Mouse (Mus musculus): Measurements from ENCODE around the gene Chml. TPM values are rescaled to one million over a fixed set of nuclear protein-coding genes. Genes with fewer than 3 reads are reported as not detected.

Chml gene
- polyA plus RNA-seq (2012; rRNA removed) = 0.51 and 3.6 TPM in 2 replicates

DNA sequence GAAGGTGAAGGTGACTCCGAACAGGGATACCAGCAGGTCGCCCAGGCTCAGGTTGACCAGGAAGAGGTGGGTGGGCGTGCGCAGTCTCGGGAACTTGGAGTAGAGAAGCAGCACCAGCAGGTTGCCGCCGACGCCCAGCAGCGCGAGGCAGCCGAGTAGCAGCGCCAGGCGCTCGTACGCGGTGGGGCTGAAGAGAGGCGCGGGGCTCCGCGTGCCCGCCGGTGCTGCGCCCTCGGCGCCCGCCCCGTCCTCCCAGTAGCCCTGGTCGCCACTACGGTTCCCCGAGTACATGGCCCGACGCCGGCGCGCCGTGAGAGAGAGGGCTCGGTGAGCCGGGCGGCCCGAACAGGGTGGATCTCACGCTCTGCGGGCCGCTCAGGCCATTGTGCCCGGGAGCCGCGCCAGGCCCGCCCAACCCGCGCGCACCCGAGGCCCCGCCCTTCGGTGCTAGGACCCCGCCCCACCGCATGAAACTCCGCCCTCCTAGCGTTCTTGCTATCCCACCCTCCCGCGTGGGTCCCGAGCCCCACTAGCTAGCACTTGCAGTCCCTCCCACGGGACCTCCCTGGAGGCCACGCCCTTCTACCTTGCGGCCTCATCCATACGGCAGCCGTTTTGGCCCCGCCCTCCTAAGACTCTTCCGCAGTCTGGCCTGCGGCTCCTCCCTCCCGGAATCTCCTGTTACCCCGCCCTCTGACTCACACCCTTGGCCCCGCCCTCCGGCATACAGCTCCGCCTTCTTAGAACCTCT, at the start of gene Chml, which contains the start of gene Opn3:
Gene Chml, minus strand, starts transcription at position 656 of the 751 bp plus-strand sequence.
Gene Opn3, minus strand, starts transcription at position 531 of the 751 bp plus-strand sequence.
- DNase-seq (ENCODE audit: low read depth, low spot score) = peak; percentile 95
- under 1% methylated on average over 73 of the region's 73 CpGs for WGBS

DNA sequence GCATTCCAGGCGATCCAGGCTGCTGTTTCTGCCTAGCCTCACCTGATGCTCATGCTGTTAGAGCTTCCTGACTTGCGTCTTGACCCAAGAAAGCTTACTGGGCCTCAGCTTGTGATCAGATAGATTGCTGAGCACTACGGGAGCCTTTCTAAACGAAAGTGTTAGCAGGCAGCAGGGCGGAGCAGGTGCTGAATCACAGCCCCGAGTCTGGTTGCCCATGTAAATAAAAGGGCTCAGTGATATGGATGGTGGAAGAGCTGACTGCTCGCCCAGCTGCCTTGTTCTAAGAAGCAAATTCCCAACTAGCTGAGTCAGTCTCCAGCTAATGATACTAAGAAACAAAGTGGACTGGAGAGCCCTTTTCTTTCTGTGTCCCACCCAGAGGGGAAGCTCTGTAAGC, 33.1 kb upstream of the Chml start:
- WGBS = 16% methylated on average over 7 of the region's 7 CpGs
- no peak for DNase-seq (ENCODE audit: low read depth, low spot score)

GRCm38 (mm10) chr1:175716832-175717231, 24.1 kb upstream of the Chml start:
- no peak for DNase-seq (ENCODE audit: low read depth, low spot score)
- WGBS = 88% methylated on average over 9 of the region's 9 CpGs

DNA sequence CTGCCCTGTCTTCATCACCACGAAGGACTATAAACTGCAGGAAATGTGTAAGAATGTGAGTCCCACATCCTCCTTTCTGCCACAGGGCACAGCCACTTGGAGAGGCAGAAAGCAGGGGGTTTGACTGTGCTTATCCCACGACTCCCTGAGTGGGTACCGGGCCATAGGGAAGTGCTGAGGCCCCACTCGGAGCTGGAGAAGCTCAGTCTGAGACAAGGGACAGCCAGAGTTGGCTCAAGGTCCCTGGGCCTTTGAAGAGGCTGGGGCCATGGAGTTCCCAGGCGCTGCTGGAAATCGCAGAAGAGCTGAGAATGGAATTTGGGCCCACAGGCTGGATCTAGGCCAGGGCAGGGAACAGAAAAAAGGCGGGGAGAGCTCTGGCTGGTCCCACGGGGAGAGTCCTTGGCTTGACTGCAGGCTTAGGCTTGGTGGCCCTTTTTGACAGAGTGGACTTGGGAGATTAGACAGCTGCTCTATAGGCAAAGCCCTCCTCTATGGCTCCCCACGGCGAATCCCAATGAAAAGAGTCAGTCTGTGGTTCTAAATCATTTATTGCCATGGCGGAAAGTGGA, 19.7 kb upstream of the Chml start:
- DNase-seq (ENCODE audit: low read depth, low spot score) = no peak
- 71% methylated on average over 11 of the region's 11 CpGs for WGBS

GRCm38 (mm10) chr1:175708013-175708412, 15.3 kb upstream of the Chml start:
- DNase-seq (ENCODE audit: low read depth, low spot score) = no peak

GRCm38 (mm10) chr1:175707599-175707998, 14.9 kb upstream of the Chml start:
- 63% methylated on average over 5 of the region's 5 CpGs for WGBS
- no peak for DNase-seq (ENCODE audit: low read depth, low spot score)

- no peak for DNase-seq (ENCODE audit: low read depth, low spot score)
- WGBS = 41% methylated on average over 4 of the region's 4 CpGs
These were observed 8.4 kb upstream of the Chml start for GRCm38 (mm10) chr1:175701145-175701544.

DNA sequence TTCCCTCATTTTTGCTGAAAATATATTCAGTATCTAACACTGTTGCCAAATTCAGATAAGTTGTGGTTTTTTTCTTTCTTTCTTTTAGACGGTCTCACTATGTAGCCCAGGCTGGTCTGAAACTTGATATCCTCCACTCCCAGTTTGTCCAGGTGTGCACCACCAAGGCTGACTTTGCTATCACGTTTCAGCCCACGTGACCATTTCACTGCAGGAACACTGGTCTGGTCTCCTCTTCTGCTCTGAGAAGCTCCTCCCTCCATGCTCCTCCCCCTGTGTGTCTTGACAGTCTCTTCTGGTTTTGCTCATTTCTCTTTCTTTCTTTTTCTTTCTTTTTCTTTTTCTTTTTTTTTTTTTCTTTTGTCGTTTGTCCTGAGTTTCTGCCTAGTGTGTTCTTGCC, 7.1 kb upstream of the Chml start:
- no peak for DNase-seq (ENCODE audit: low read depth, low spot score)
- 24% methylated on average over 4 of the region's 4 CpGs for WGBS

GRCm38 (mm10) chr1:175699375-175699774, 6.7 kb upstream of the Chml start:
- no peak for DNase-seq (ENCODE audit: low read depth, low spot score)
- 61% methylated on average over 3 of the region's 3 CpGs for WGBS

DNA sequence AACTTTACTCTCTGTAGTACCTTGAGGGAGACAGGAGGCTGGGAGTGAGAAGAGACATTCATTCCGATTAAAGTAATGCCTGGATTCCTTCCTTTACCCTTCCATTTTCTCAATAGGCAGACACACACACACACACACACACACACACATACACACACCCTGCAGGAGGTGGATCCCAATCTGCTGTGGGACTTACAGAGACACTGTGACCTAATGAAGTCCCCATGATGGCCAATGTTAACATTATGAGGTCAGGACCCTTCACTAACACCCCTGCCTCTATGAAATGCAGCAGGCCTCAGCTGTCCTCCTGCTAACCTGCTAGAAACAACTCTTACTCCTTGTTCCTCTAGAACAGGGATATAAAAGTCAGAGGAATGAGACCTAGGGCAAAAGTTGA, 5.6 kb upstream of the Chml start, which contains the start of gene Wdr64:
Gene Wdr64, plus strand, starts transcription at position 301 of the 400 bp plus-strand sequence.
- 83% methylated on average over 1 of the region's 1 CpGs for WGBS
- DNase-seq (ENCODE audit: low read depth, low spot score) = no peak

- DNase-seq (ENCODE audit: low read depth, low spot score) = no peak
- WGBS = 18% methylated on average over 12 of the region's 12 CpGs
These were observed 794 bp upstream of the Chml start for GRCm38 (mm10) chr1:175693429-175693960.

DNA sequence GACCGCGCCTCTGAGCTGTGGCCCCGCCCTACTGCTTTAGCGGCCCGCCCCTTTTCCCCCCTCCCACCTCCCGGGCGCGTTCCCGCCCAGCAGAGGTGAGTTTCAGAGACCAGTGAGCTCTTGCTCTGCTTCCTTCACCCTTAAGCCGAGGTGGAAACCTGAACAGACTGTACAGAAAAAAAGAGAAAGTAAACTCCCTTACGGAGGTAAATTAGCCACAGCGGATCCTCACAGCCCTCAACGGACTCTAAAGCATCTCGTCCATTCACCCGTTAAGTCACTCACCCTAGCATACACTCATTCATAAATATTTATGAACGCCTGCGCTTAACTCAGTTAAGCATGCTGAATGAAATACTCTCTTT, 278 bp upstream of the Chml start:
- 0% methylated on average over 17 of the region's 17 CpGs for WGBS
- no peak for DNase-seq (ENCODE audit: low read depth, low spot score)

DNA sequence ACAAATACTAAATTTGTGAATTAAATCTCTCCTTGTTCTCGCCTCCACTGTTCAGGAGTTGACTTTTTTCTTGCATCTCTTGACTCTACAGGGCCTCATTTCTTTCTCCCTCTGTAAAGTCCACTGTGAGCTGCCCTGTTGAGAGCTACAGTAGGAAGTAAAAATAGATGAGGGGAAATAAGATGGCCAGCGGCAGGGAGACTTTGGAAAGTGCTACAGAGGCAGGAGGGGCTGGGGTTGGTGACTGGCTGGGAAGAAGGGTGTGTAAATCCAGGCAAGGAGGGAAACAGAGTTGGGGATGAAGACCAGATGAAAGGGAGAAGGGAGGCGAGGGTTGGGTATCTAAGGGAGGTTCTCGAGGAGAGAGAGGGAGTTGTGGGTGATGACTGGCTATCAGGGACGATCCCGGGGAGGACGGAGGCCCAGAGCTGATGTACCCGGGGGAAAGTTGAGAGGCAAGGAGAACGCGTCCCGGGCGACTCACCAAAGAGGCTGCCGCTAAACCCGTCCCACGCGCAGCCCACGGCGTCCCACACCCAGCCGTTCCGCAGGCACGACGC, 935 bp downstream of the Chml start:
- 2% methylated on average over 22 of the region's 22 CpGs for WGBS
- DNase-seq (ENCODE audit: low read depth, low spot score) = no peak

DNA sequence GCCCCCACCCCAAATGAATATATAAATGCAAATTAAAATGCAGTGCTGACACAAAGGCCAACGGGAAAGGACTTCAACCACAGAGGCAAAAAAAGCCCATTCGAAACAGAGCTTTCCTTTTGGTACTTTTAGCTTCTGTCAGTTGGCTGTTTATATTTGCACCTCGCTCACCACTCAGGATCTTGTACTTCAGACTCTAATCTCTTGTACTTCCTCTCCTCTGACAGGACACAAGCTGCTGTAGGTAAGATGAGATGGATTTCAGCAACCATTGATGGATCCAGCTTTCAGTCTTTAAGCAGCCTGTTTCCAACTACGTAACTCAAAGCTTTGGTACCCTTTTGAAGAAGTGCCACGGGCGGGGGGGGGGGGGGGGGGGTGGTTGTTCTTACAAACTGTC, 11.7 kb downstream of the Chml start:
- WGBS = 76% methylated on average over 6 of the region's 6 CpGs
- no peak for DNase-seq (ENCODE audit: low read depth, low spot score)

- no peak for DNase-seq (ENCODE audit: low read depth, low spot score)
- WGBS = 47% methylated on average over 6 of the region's 6 CpGs
These were observed 15.2 kb downstream of the Chml start for GRCm38 (mm10) chr1:175677459-175677858.

DNA sequence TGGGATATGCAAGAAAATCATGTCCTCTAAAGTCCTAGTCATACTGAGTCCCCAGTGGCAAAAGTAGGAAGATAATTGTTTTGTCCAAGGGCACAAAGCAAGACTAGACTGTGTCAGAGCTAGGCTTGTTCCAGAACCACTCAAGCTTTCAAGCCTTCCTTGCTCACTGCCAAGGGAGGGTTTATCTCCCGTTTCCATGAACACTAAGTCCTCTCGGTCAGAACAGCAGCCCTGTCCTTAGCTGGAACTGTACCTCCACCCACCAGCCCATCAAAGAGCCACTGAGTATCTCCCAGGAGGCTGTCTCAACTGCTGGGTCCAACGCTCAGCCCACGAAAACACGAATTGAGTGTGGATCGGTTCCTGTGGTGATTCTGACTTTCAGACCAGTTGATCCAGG, 17.6 kb downstream of the Chml start:
- no peak for DNase-seq (ENCODE audit: low read depth, low spot score)
- 77% methylated on average over 6 of the region's 6 CpGs for WGBS

DNA sequence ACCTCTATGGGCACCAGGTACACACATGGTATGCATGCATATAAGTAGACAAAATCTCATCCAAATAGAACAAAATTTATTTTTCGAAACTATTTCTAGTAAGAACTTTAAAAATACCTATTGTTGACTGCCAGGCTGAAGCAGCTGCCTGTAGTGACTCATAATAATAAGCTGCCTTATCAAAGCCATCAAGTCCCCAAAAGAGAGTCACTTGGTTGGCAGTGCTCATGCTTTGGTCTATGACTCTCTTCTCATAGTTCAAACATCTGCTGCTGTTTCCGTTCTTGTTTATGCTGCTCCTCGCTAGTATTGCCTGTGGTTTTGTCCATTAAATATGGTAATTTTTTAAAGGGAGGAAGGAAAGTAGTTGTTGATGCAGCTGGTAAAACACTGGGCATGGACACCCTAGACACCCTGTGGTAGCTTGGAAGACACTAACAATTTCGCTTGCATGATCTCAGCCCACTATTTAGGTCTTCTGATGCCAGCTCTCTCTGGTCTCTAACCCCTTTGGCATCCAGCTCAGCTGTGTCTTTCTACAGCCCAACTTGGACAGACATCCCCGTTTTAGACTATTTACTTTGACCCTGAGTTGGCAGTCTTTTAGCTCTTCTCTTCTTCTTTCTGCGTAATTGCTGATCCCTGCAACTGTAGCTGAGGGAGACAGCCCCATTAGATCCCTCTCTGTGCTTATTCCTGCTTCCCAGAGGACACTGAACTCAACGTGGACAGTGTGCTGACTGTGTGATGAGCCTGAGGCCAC, 19.0 kb downstream of the Chml start:
- WGBS = 64% methylated on average over 7 of the region's 7 CpGs
- DNase-seq (ENCODE audit: low read depth, low spot score) = no peak

- 2% methylated on average over 1 of the region's 1 CpGs for WGBS
These were observed 21.1 kb downstream of the Chml start for GRCm38 (mm10) chr1:175671626-175672025.

GRCm38 (mm10) chr1:175670042-175670441, 22.7 kb downstream of the Chml start:
- DNase-seq (ENCODE audit: low read depth, low spot score) = no peak
- 58% methylated on average over 7 of the region's 7 CpGs for WGBS

More at GRCm38 (mm10) chr1:175671626-175672025, 21.1 kb downstream of the Chml start:
- no peak for DNase-seq (ENCODE audit: low read depth, low spot score)

GRCm38 (mm10) chr1:175669456-175669855, 23.2 kb downstream of the Chml start:
- 88% methylated on average over 3 of the region's 3 CpGs for WGBS

More at GRCm38 (mm10) chr1:175669456-175669855, 23.2 kb downstream of the Chml start:
- no peak for DNase-seq (ENCODE audit: low read depth, low spot score)

Measured in large intestine, adult 2 months (tissue).